Mouse (Mus musculus): ENCODE results near the gene Ush1c. TPM values are rescaled to one million over a fixed set of nuclear protein-coding genes. Genes with fewer than 3 reads are reported as not detected.

Ush1c gene
- total and polyA plus RNA-seq, 3 experiments = not detected

GRCm38 (mm10) chr7:46165876-46166275 lies 72.4 kb downstream of the Ush1c start:
- Histone ChIP-seq H3K4me1 (ENCODE audit: control insufficient read depth in 1 of 2, insufficient read depth in 2 of 2, low read length in 2 of 2) (no peaks in the 10 kb centered on the region), H3K9ac (ENCODE audit: control insufficient read depth, low read depth, low read length, poor library complexity, severe bottlenecking) (no peak overlapping the region), H3K27ac (ENCODE audit: control insufficient read depth, low read depth, low read length) (no peak overlapping the region), H3K36me3 (ENCODE audit: control insufficient read depth in 1 of 2, insufficient read depth in 2 of 2, low read length in 2 of 2) (no peaks in the 10 kb centered on the region), H3K4me3 (ENCODE audit: control insufficient read depth in 1 of 2, insufficient read depth in 1 of 2, low read depth in 2 of 2, low read length in 2 of 2) (no peak overlapping the region), H3K9me3 (replicated peaks; ENCODE audit: insufficient read depth, low read length) (no peaks in the 10 kb centered on the region), H3K79me2 (ENCODE audit: control insufficient read depth, insufficient read depth, low read length, poor library complexity) (no peaks in the 10 kb centered on the region), H3K27me3 (ENCODE audit: control insufficient read depth in 1 of 2, insufficient read depth in 2 of 2, low read length in 2 of 2) (no peaks in the 10 kb centered on the region)
- TF ChIP-seq ZC3H11A (IDR thresholded peaks at IDR 0.05; ENCODE audit: low read depth, low read length) = no peak
- no peak for TF ChIP-seq E2F4 (IDR thresholded peaks at IDR 0.05; ENCODE audit: borderline replicate concordance, low read depth, low read length)
- TF ChIP-seq ZNF384 (IDR thresholded peaks at IDR 0.05; ENCODE audit: low read depth, low read length) = no peak
- no peak for TF ChIP-seq BHLHE40 (IDR thresholded peaks at IDR 0.05; ENCODE audit: borderline replicate concordance, low read depth, low read length)
- DNase-seq (ENCODE audit: low read depth, low spot score) = no peak

- DNase-seq (ENCODE audit: low read depth, low spot score) = no peak
- H3K4me3 ChIP-seq (ENCODE audit: control insufficient read depth in 1 of 2, insufficient read depth in 1 of 2, low read depth in 2 of 2, low read length in 2 of 2) = no peak overlapping the region
- H3K9ac ChIP-seq (ENCODE audit: control insufficient read depth, low read depth, low read length, poor library complexity, severe bottlenecking) = no peak overlapping the region
- TF ChIP-seq POLR2A (IDR thresholded peaks at IDR 0.05; ENCODE audit: control insufficient read depth in 1 of 2, insufficient read depth in 1 of 2, low read depth in 1 of 2, low read length in 2 of 2, poor library complexity in 1 of 2) (no peak), RCOR1 (IDR thresholded peaks at IDR 0.05; ENCODE audit: low read depth, low read length) (no peak), MYC (IDR thresholded peaks at IDR 0.05; ENCODE audit: low read depth, low read length) (no peak), EP300 (IDR thresholded peaks at IDR 0.05; ENCODE audit: low read depth in 1 of 2, low read length in 2 of 2) (no peak), GABPA (IDR thresholded peaks at IDR 0.05; ENCODE audit: low read depth, low read length) (no peak), UBTF (IDR thresholded peaks at IDR 0.05; ENCODE audit: borderline replicate concordance, insufficient read depth, low read depth, low read length) (no peak), KAT2A (conservative IDR thresholded peaks at IDR 0.05; ENCODE audit: low read depth, low read length) (no peak)
- no peaks in the 10 kb centered on the region for H3K27me3 ChIP-seq (ENCODE audit: control insufficient read depth in 1 of 2, insufficient read depth in 2 of 2, low read length in 2 of 2)
- H3K79me2 ChIP-seq (ENCODE audit: control insufficient read depth, insufficient read depth, low read length, poor library complexity) = no peaks in the 10 kb centered on the region
- no peaks in the 10 kb centered on the region for H3K4me1 ChIP-seq (ENCODE audit: control insufficient read depth in 1 of 2, insufficient read depth in 2 of 2, low read length in 2 of 2)
- H3K27ac ChIP-seq (ENCODE audit: control insufficient read depth, low read depth, low read length) = no peak overlapping the region
- no peaks in the 10 kb centered on the region for H3K36me3 ChIP-seq (ENCODE audit: control insufficient read depth in 1 of 2, insufficient read depth in 2 of 2, low read length in 2 of 2)
- no peaks in the 10 kb centered on the region for H3K9me3 ChIP-seq (replicated peaks; ENCODE audit: insufficient read depth, low read length)
Observed at GRCm38 (mm10) chr7:46162731-46163130, 75.6 kb downstream of the Ush1c start.

GRCm38 (mm10) chr7:46162132-46162727 lies 76.1 kb downstream of the Ush1c start:
- no peak for DNase-seq (ENCODE audit: low read depth, low spot score)
- Histone ChIP-seq H3K4me1 (ENCODE audit: control insufficient read depth in 1 of 2, insufficient read depth in 2 of 2, low read length in 2 of 2) (no peaks in the 10 kb centered on the region), H3K36me3 (ENCODE audit: control insufficient read depth in 1 of 2, insufficient read depth in 2 of 2, low read length in 2 of 2) (no peaks in the 10 kb centered on the region), H3K27ac (ENCODE audit: control insufficient read depth, low read depth, low read length) (no peak overlapping the region), H3K27me3 (ENCODE audit: control insufficient read depth in 1 of 2, insufficient read depth in 2 of 2, low read length in 2 of 2) (no peaks in the 10 kb centered on the region), H3K9me3 (replicated peaks; ENCODE audit: insufficient read depth, low read length) (no peaks in the 10 kb centered on the region), H3K9ac (ENCODE audit: control insufficient read depth, low read depth, low read length, poor library complexity, severe bottlenecking) (no peak overlapping the region), H3K4me3 (ENCODE audit: control insufficient read depth in 1 of 2, insufficient read depth in 1 of 2, low read depth in 2 of 2, low read length in 2 of 2) (no peak overlapping the region), H3K79me2 (ENCODE audit: control insufficient read depth, insufficient read depth, low read length, poor library complexity) (no peaks in the 10 kb centered on the region)
- TF ChIP-seq POLR2A (IDR thresholded peaks at IDR 0.05; ENCODE audit: control insufficient read depth in 1 of 2, insufficient read depth in 1 of 2, low read depth in 1 of 2, low read length in 2 of 2, poor library complexity in 1 of 2) (no peak), ELF1 (IDR thresholded peaks at IDR 0.05; ENCODE audit: low read depth, low read length) (no peak), BHLHE40 (IDR thresholded peaks at IDR 0.05; ENCODE audit: borderline replicate concordance, low read depth, low read length) (no peak), JUND (IDR thresholded peaks at IDR 0.05; ENCODE audit: low read depth, low read length) (no peak), ZC3H11A (IDR thresholded peaks at IDR 0.05; ENCODE audit: low read depth, low read length) (no peak), HCFC1 (IDR thresholded peaks at IDR 0.05; ENCODE audit: low read depth, low read length) (no peak), MEF2A (IDR thresholded peaks at IDR 0.05; ENCODE audit: extremely low read depth, insufficient replicate concordance, low read depth, low read length, poor library complexity, severe bottlenecking) (no peak), RAD21 (IDR thresholded peaks at IDR 0.05; ENCODE audit: low read depth, low read length) (no peak), ZKSCAN1 (IDR thresholded peaks at IDR 0.05; ENCODE audit: low read depth, low read length) (no peak), MYB (IDR thresholded peaks at IDR 0.05; ENCODE audit: low read depth, low read length) (no peak), TAL1 (IDR thresholded peaks at IDR 0.05; ENCODE audit: low read length) (no peak), ZNF384 (IDR thresholded peaks at IDR 0.05; ENCODE audit: low read depth, low read length) (no peak), CTCF (IDR thresholded peaks at IDR 0.05 in 2 of 3, conservative IDR thresholded peaks at IDR 0.05 in 1 of 3; ENCODE audit: control insufficient read depth in 1 of 3, insufficient read depth in 1 of 3, low read depth in 2 of 3, low read length in 3 of 3, poor library complexity in 1 of 3, severe bottlenecking in 1 of 3) (no peak)
